In genomic region chr10:120686123-120686522, GRCm38 (mm10) we compare ENCODE assay signal across 11 mouse cellular contexts.
DNase-seq lines count a peak whose midpoint lies in the region; ATAC-seq and TF ChIP-seq lines count a peak whose summit lies in the region.
"Had no signal": no experiment of that assay in that cellular context is flagged by ENCODE, and none has a peak within 500 bp of the region (broad histone marks: within the 10 kb centered on the region; RNA-seq: fewer than 3 reads in every experiment).

No protein-coding gene starts in this region.

- H3K9ac ChIP-seq in intestine, embryonic 14.5 days (ENCODE audit: low read length): no peak overlapping the region
- no peak overlapping the region for H3K9ac ChIP-seq in intestine, postnatal 0 days (ENCODE audit: low read depth, low read length)
- no peak overlapping the region for H3K9ac ChIP-seq in intestine, embryonic 15.5 days
- H3K9ac ChIP-seq: midbrain, embryonic 15.5 days had no signal

- no peak for DNase-seq in intestine, embryonic 14.5 days (ENCODE audit: low spot score)
- DNase-seq in MEL-GATA-1-ER (ENCODE audit: extremely low read depth, low read depth): peak; percentile 70
- no peak for DNase-seq in spleen, postnatal 14 days (ENCODE audit: low spot score in 2 of 2)
- no peak for DNase-seq in gastrocnemius, adult 8-10 months (ENCODE audit: low spot score in 2 of 2)
- DNase-seq in urinary bladder, postnatal 36 days (ENCODE audit: low spot score in 2 of 2): no peak
- DNase-seq: adrenal gland, postnatal 14 days had no signal

- 21% methylated on average over 10 of the region's 10 CpGs for whole genome bisulfite sequencing in intestine, embryonic 14.5 days
- WGBS in intestine, postnatal 0 days: 43% methylated on average over 10 of the region's 10 CpGs
- 29% methylated on average over 10 of the region's 10 CpGs for WGBS in intestine, embryonic 15.5 days

- H3K4me1 ChIP-seq in intestine, embryonic 14.5 days (replicated peaks; ENCODE audit: control insufficient read depth, insufficient read depth, low read length): peaks cover 8% of the 10 kb centered on the region; the same call in 1 of the 2 replicates
- no peaks in the 10 kb centered on the region for H3K4me1 ChIP-seq in intestine, postnatal 0 days (replicated peaks; ENCODE audit: control insufficient read depth, insufficient read depth, low read length)
- H3K4me1 ChIP-seq in intestine, embryonic 15.5 days (replicated peaks): peaks cover 3% of the 10 kb centered on the region; the same call in 1 of the 2 replicates
- H3K4me1 ChIP-seq: midbrain, embryonic 15.5 days had no signal

- H3K4me2 ChIP-seq in intestine, embryonic 14.5 days (ENCODE audit: low read length): no peak overlapping the region
- H3K4me2 ChIP-seq in intestine, postnatal 0 days (replicated peaks; ENCODE audit: low read depth): no peak overlapping the region
- no peak overlapping the region for H3K4me2 ChIP-seq in intestine, embryonic 15.5 days (replicated peaks)
- H3K4me2 ChIP-seq: midbrain, embryonic 15.5 days had no signal

- H3K27ac ChIP-seq in intestine, embryonic 14.5 days (ENCODE audit: low read depth): peak overlapping the region; percentile 58
- no peak overlapping the region for H3K27ac ChIP-seq in intestine, postnatal 0 days (ENCODE audit: low read depth, low read length)
- H3K27ac ChIP-seq in intestine, embryonic 15.5 days: 0 out of 2 replicates have a peak overlapping the region, but pooled peaks have one; percentile 55
- H3K27ac ChIP-seq: embryonic facial prominence, embryonic 10.5 days; midbrain, embryonic 15.5 days had no signal

- no peaks in the 10 kb centered on the region for H3K27me3 ChIP-seq in intestine, embryonic 14.5 days (replicated peaks; ENCODE audit: control insufficient read depth, insufficient read depth, low read length)
- no peaks in the 10 kb centered on the region for H3K27me3 ChIP-seq in intestine, postnatal 0 days (replicated peaks; ENCODE audit: control insufficient read depth, insufficient read depth, low read length)
- no peaks in the 10 kb centered on the region for H3K27me3 ChIP-seq in intestine, embryonic 15.5 days (replicated peaks)
- H3K27me3 ChIP-seq: midbrain, embryonic 15.5 days had no signal

- H3K36me3 ChIP-seq in intestine, embryonic 14.5 days (ENCODE audit: control insufficient read depth, insufficient read depth, low read length): no peaks in the 10 kb centered on the region
- no peaks in the 10 kb centered on the region for H3K36me3 ChIP-seq in intestine, postnatal 0 days (ENCODE audit: control insufficient read depth, insufficient read depth)
- no peaks in the 10 kb centered on the region for H3K36me3 ChIP-seq in intestine, embryonic 15.5 days
- H3K36me3 ChIP-seq: embryonic facial prominence, embryonic 10.5 days; midbrain, embryonic 15.5 days had no signal

- no peak overlapping the region for H3K4me3 ChIP-seq in intestine, embryonic 14.5 days (ENCODE audit: low read depth, low read length)
- H3K4me3 ChIP-seq in intestine, postnatal 0 days (ENCODE audit: low read depth, low read length): no peak overlapping the region
- no peak overlapping the region for H3K4me3 ChIP-seq in intestine, embryonic 15.5 days (replicated peaks)
- H3K4me3 ChIP-seq: embryonic facial prominence, embryonic 10.5 days; midbrain, embryonic 15.5 days had no signal

- no peaks in the 10 kb centered on the region for H3K9me3 ChIP-seq in intestine, embryonic 14.5 days (ENCODE audit: control insufficient read depth, low read length)
- no peaks in the 10 kb centered on the region for H3K9me3 ChIP-seq in intestine, postnatal 0 days (ENCODE audit: control insufficient read depth)
- H3K9me3 ChIP-seq in intestine, embryonic 15.5 days: no peaks in the 10 kb centered on the region
- H3K9me3 ChIP-seq: embryonic facial prominence, embryonic 10.5 days; midbrain, embryonic 15.5 days had no signal

- no peak for TF ChIP-seq CTCF in intestine, postnatal 0 days (IDR thresholded peaks at IDR 0.05; ENCODE audit: low read depth)

- 0 out of 2 replicates have a peak, but pooled peaks have one; percentile 43 for ATAC-seq in intestine, embryonic 14.5 days (replicated peaks; ENCODE audit: low FRiP score, low TSS enrichment, low read depth)
- no peak for ATAC-seq in intestine, postnatal 0 days
- ATAC-seq in intestine, embryonic 15.5 days: peak; percentile 80
- ATAC-seq in megakaryocyte, adult 5-6 weeks (ENCODE audit: poor library complexity, severe bottlenecking): peak; percentile 39; the same call in 1 of the 2 replicates
- ATAC-seq: midbrain, embryonic 15.5 days had no signal
